Mouse (Mus musculus): ENCODE measurements around the gene Ppp1r10. TPM values are rescaled to one million over a fixed set of nuclear protein-coding genes. Genes with fewer than 3 reads are reported as not detected.
A peak's percentile ranks its signal among the peaks of the same experiment; 100 is the strongest.

Ppp1r10 gene
- polyA plus RNA-seq, 2 experiments: 15.4 to 15.6 TPM

DNA sequence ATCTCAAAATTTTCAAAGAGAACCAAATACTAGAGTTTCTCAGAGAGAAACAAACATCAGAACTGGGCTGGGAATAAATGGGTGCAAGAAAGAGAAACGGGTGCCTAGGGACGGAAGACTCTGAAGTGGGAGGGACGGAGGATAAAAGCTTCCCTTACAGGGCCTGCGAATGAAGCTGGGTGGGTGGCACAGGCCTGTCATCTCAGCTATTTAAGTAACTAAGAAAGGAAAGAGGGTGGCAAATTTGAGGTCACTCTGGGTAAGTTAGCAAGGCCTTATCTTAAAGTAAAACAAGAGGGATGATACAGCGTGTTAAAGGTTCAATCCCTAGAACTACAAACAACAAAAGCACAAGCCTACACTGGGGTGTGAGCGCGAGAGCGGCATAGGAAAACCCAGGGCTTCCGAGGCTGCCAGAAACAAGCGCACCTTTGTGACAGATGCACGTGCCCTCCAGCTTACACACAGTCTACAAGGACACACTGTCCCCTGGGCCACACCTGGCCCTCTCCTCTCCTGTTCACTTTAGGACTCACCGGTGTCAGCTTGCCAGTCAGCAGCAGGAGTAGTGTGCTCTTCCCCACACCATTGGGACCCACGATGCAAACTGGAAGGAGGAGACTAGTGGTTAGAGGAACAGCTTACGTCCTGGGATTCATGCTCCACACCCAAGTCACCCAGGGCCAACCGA is 42.4 kb downstream of the Ppp1r10 start:
- H3K4me1 ChIP-seq (replicated peaks; ENCODE audit: control insufficient read depth in 2 of 2, insufficient read depth in 2 of 2, low read length in 1 of 2): no peaks in the 10 kb centered on the region
- H3K27me3 ChIP-seq (ENCODE audit: control insufficient read depth, insufficient read depth, low read length): no peaks in the 10 kb centered on the region
- no peak overlapping the region for H3K27ac ChIP-seq
- no peaks in the 10 kb centered on the region for H3K9me3 ChIP-seq (ENCODE audit: control insufficient read depth, low read length)
- H3K9ac ChIP-seq (replicated peaks): no peak overlapping the region
- H3K4me2 ChIP-seq (ENCODE audit: low read depth): no peak overlapping the region
- 91% methylated on average over 15 of the region's 15 CpGs for WGBS (ENCODE audit: insufficient replicate concordance)
- H3K4me3 ChIP-seq (ENCODE audit: insufficient read depth in 1 of 2, low read depth in 2 of 2, low read length in 2 of 2): no peak overlapping the region
- TF ChIP-seq CTCF (IDR thresholded peaks at IDR 0.05; ENCODE audit: low read depth) (no peak), EP300 (IDR thresholded peaks at IDR 0.05; ENCODE audit: low read depth) (no peak)
- ATAC-seq (ENCODE audit: insufficient read depth): no peak
- H3K36me3 ChIP-seq (replicated peaks; ENCODE audit: control insufficient read depth, insufficient read depth, low read depth): peaks cover 74% of the 10 kb centered on the region
- no peak for DNase-seq (ENCODE audit: low read depth in 3 of 3, low spot score in 3 of 3)

DNA sequence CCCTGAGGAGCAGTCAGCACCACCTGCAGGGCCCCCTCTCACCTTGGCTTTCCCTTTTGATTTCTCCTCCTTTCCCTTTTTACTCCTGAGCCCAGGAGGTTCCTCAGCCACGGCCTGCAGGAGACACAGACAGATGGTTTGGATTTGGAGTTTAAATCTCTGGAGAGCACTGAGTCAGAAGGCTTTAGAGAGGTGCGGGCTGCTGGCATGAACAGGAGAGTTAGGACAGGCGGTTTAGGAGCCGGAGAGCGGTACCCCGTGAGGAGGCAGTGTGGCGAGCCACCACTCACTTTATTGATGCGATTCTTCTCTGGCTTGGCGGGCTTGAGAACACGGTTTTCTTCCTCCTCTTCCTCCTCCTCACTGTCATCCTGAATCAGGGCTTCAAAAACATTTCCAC is 47.0 kb downstream of the Ppp1r10 start:
- H3K9me3 ChIP-seq (ENCODE audit: control insufficient read depth, low read length): no peaks in the 10 kb centered on the region

DNA sequence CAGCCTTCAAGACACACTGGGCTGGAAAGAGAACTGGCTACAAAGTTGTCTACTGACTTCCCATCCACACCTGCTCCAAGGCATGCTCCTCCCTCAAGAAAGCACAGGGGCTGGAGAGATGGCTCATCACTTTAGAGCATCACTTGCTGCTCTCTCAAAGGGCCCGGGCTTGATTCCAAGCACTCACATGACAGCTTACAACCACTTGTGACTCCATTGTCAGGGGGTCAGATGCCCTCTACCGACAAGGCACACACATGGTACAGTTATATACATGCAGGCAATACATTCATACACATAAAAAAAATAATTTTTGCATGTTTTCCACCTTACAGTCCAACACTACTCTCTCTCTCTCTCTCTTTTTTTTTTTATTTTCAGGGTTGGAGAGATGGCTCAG is 51.4 kb downstream of the Ppp1r10 start:
- no peak overlapping the region; the same call in 1 of the 2 replicates for H3K4me2 ChIP-seq (ENCODE audit: low read depth)
- no peak overlapping the region for H3K27ac ChIP-seq
- no peak overlapping the region for H3K4me3 ChIP-seq (ENCODE audit: insufficient read depth in 1 of 2, low read depth in 2 of 2, low read length in 2 of 2)
- ATAC-seq (ENCODE audit: insufficient read depth): no peak
- H3K36me3 ChIP-seq (replicated peaks; ENCODE audit: control insufficient read depth, insufficient read depth, low read depth): peaks cover 25% of the 10 kb centered on the region
- H3K27me3 ChIP-seq (ENCODE audit: control insufficient read depth, insufficient read depth, low read length): no peaks in the 10 kb centered on the region
- no peak overlapping the region for H3K9ac ChIP-seq (replicated peaks)
- no peaks in the 10 kb centered on the region for H3K9me3 ChIP-seq (ENCODE audit: control insufficient read depth, low read length)
- H3K4me1 ChIP-seq (replicated peaks; ENCODE audit: control insufficient read depth in 2 of 2, insufficient read depth in 2 of 2, low read length in 1 of 2): peaks cover 13 to 15% of the 10 kb centered on the region in 2 experiments
- WGBS (ENCODE audit: insufficient replicate concordance): 79% methylated on average over 2 of the region's 2 CpGs
- DNase-seq (ENCODE audit: low read depth in 3 of 3, low spot score in 3 of 3): no peak
- TF ChIP-seq CTCF (IDR thresholded peaks at IDR 0.05; ENCODE audit: low read depth) (no peak), EP300 (IDR thresholded peaks at IDR 0.05; ENCODE audit: low read depth) (no peak)

More for the DNA sequence above, 47.0 kb downstream of the Ppp1r10 start:
- DNase-seq (ENCODE audit: low read depth in 3 of 3, low spot score in 3 of 3): no peak
- no peak overlapping the region for H3K4me3 ChIP-seq (ENCODE audit: insufficient read depth in 1 of 2, low read depth in 2 of 2, low read length in 2 of 2)
- no peak overlapping the region for H3K27ac ChIP-seq
- 85% methylated on average over 10 of the region's 10 CpGs for WGBS (ENCODE audit: insufficient replicate concordance)
- H3K4me2 ChIP-seq (ENCODE audit: low read depth): no peak overlapping the region
- no peak for TF ChIP-seq EP300 (IDR thresholded peaks at IDR 0.05; ENCODE audit: low read depth)
- no peak for TF ChIP-seq CTCF (IDR thresholded peaks at IDR 0.05; ENCODE audit: low read depth)
- no peaks in the 10 kb centered on the region for H3K27me3 ChIP-seq (ENCODE audit: control insufficient read depth, insufficient read depth, low read length)
- H3K4me1 ChIP-seq (replicated peaks; ENCODE audit: control insufficient read depth in 2 of 2, insufficient read depth in 2 of 2, low read length in 1 of 2): peaks cover 3 to 4% of the 10 kb centered on the region in 2 experiments; a peak in 2 of 4 replicates
- no peak overlapping the region for H3K9ac ChIP-seq (replicated peaks)
- peaks cover 68% of the 10 kb centered on the region for H3K36me3 ChIP-seq (replicated peaks; ENCODE audit: control insufficient read depth, insufficient read depth, low read depth)
- ATAC-seq (ENCODE audit: insufficient read depth): no peak

DNA sequence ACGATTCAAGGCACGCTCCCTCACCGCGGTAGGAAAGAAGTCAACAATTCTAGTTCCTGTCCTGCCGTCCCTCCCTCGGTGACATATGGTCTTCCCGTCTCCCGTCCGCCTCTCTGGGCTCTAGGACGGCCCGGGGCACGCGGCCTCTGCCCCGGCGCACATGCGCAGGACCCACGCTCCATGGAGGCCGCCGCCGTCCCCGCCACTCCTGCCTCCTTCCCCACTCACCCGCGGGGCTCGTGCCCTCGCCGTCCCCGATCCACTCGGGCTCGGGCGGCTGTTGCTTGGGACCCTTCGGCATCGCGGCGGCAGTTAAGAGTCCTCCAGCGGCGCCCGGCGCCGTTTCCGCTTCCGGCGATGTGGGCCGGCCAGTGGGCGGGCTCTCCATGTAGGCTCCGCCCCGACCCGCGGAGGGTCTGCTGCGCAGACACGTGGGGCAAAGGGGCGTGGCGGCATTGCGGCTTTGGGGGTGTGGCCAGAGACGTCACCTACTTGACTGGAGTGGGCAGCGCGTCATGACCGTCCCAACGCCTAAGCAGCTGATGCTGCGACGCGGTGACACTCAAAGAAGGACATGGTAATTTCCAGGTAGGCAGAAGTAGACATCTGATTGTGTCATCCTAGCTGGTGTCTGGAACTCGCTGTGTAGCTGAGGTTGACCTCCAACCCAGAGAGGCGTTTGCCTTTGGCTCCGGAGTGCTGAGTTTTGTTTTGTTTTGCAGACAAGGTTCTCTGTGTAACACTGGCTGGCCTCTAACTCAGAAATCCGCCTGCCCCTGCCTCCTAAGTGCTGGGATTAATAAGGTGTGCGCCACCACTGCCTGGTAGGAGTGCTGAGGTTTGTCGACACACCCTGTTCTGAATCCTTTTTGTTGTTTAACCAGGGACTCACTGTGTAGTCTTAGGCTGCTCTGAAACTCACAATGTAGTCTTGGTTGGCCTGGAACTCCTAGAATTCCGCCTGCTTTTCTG is 53.5 kb downstream of the Ppp1r10 start, which contains the start of gene Abcf1:
Abcf1 (minus strand) TSS at position 344 of the 972 bp plus-strand sequence.
- TF ChIP-seq EP300 (IDR thresholded peaks at IDR 0.05; ENCODE audit: low read depth): no peak
- no peak for TF ChIP-seq CTCF (IDR thresholded peaks at IDR 0.05; ENCODE audit: low read depth)
- ATAC-seq (ENCODE audit: insufficient read depth) (peak; percentile 93), DNase-seq (ENCODE audit: low read depth in 3 of 3, low spot score in 3 of 3) (peak; percentile 94)
- Histone ChIP-seq H3K36me3 (replicated peaks; ENCODE audit: control insufficient read depth, insufficient read depth, low read depth) (peaks cover 8% of the 10 kb centered on the region; the same call in 1 of the 2 replicates), H3K27me3 (ENCODE audit: control insufficient read depth, insufficient read depth, low read length) (no peaks in the 10 kb centered on the region), H3K9ac (replicated peaks) (peak within 1 kb of the TSS; percentile 85), H3K27ac (peak within 1 kb of the TSS; percentile 54), H3K4me3 (ENCODE audit: insufficient read depth in 1 of 2, low read depth in 2 of 2, low read length in 2 of 2) (peak within 1 kb of the TSS; percentile 77 to 88), H3K9me3 (ENCODE audit: control insufficient read depth, low read length) (no peaks in the 10 kb centered on the region), H3K4me2 (ENCODE audit: low read depth) (peak within 1 kb of the TSS; percentile 79), H3K4me1 (replicated peaks; ENCODE audit: control insufficient read depth in 2 of 2, insufficient read depth in 2 of 2, low read length in 1 of 2) (peaks cover 13 to 15% of the 10 kb centered on the region in 2 experiments)
- WGBS (ENCODE audit: insufficient replicate concordance): under 1% methylated on average over 68 of the region's 68 CpGs
